Mouse (Mus musculus): Measurements from ENCODE around the gene Hcn4. TPM values are rescaled to one million over a fixed set of nuclear protein-coding genes. Genes with fewer than 3 reads are reported as not detected.
A peak's percentile ranks its signal among the peaks of the same experiment; 100 is the strongest.

Gene Hcn4
- total and polyA plus RNA-seq, 2 experiments from 2014 or later = 0.61 to 7.4 TPM

GRCm38 (mm10) chr9:58801441-58801840 lies 21.8 kb upstream of the Hcn4 start:
- WGBS = 76% methylated on average over 2 of the region's 2 CpGs
- ATAC-seq (ENCODE audit: insufficient read depth, low read depth) (no peak), DNase-seq (ENCODE audit: low spot score) (no peak)
- H3K4me2 ChIP-seq (ENCODE audit: low read depth, low read length) = no peak overlapping the region
- peaks cover 37% of the 10 kb centered on the region for H3K4me1 ChIP-seq (ENCODE audit: control insufficient read depth, insufficient read depth)
- no peak overlapping the region for H3K4me3 ChIP-seq (ENCODE audit: low read depth, low read length)
- no peak for TF ChIP-seq CTCF (IDR thresholded peaks at IDR 0.05; ENCODE audit: low read depth)
- no peak for TF ChIP-seq EP300 (IDR thresholded peaks at IDR 0.05; ENCODE audit: low read depth)
- H3K27ac ChIP-seq (ENCODE audit: low read depth) = no peak overlapping the region
- H3K36me3 ChIP-seq (replicated peaks; ENCODE audit: control insufficient read depth, insufficient read depth, low read length) = no peaks in the 10 kb centered on the region
- H3K9ac ChIP-seq (replicated peaks; ENCODE audit: low read depth, low read length) = no peak overlapping the region
- H3K9me3 ChIP-seq (replicated peaks; ENCODE audit: control insufficient read depth, low read length) = no peaks in the 10 kb centered on the region
- no peaks in the 10 kb centered on the region for H3K27me3 ChIP-seq (ENCODE audit: control insufficient read depth, insufficient read depth, low read length)

GRCm38 (mm10) chr9:58802294-58802693 lies 20.9 kb upstream of the Hcn4 start:
- no peaks in the 10 kb centered on the region for H3K36me3 ChIP-seq (replicated peaks; ENCODE audit: control insufficient read depth, insufficient read depth, low read length)
- no peak overlapping the region for H3K27ac ChIP-seq (ENCODE audit: low read depth)
- H3K4me3 ChIP-seq (ENCODE audit: low read depth, low read length) = no peak overlapping the region
- H3K9me3 ChIP-seq (replicated peaks; ENCODE audit: control insufficient read depth, low read length) = no peaks in the 10 kb centered on the region
- H3K9ac ChIP-seq (replicated peaks; ENCODE audit: low read depth, low read length) = no peak overlapping the region
- peaks cover 37% of the 10 kb centered on the region for H3K4me1 ChIP-seq (ENCODE audit: control insufficient read depth, insufficient read depth)
- H3K27me3 ChIP-seq (ENCODE audit: control insufficient read depth, insufficient read depth, low read length) = no peaks in the 10 kb centered on the region
- DNase-seq (ENCODE audit: low spot score) (no peak), ATAC-seq (ENCODE audit: insufficient read depth, low read depth) (0 out of 2 replicates have a peak, but pooled peaks have one; percentile 5)
- TF ChIP-seq CTCF (IDR thresholded peaks at IDR 0.05; ENCODE audit: low read depth) = no peak
- no peak for TF ChIP-seq EP300 (IDR thresholded peaks at IDR 0.05; ENCODE audit: low read depth)
- WGBS = 40% methylated on average over 4 of the region's 4 CpGs
- no peak overlapping the region for H3K4me2 ChIP-seq (ENCODE audit: low read depth, low read length)

- no peak for DNase-seq (ENCODE audit: low spot score)
- Histone ChIP-seq H3K4me3 (ENCODE audit: low read depth, low read length) (no peak overlapping the region), H3K4me2 (ENCODE audit: low read depth, low read length) (no peak overlapping the region), H3K36me3 (replicated peaks; ENCODE audit: control insufficient read depth, insufficient read depth, low read length) (no peaks in the 10 kb centered on the region), H3K9me3 (replicated peaks; ENCODE audit: control insufficient read depth, low read length) (no peaks in the 10 kb centered on the region), H3K9ac (replicated peaks; ENCODE audit: low read depth, low read length) (no peak overlapping the region), H3K27ac (ENCODE audit: low read depth) (no peak overlapping the region), H3K27me3 (ENCODE audit: control insufficient read depth, insufficient read depth, low read length) (no peaks in the 10 kb centered on the region), H3K4me1 (ENCODE audit: control insufficient read depth, insufficient read depth) (peaks cover 37% of the 10 kb centered on the region)
- WGBS = 16% methylated on average over 5 of the region's 5 CpGs
- TF ChIP-seq EP300 (IDR thresholded peaks at IDR 0.05; ENCODE audit: low read depth) (no peak), CTCF (IDR thresholded peaks at IDR 0.05; ENCODE audit: low read depth) (no peak)
- peak; percentile 15; the same call in 1 of the 2 replicates for ATAC-seq (ENCODE audit: insufficient read depth, low read depth)
Measured at GRCm38 (mm10) chr9:58802802-58803201, 20.4 kb upstream of the Hcn4 start.

- DNase-seq (ENCODE audit: low spot score) (peak; percentile 55), ATAC-seq (ENCODE audit: insufficient read depth, low read depth) (no peak)
- Histone ChIP-seq H3K4me2 (ENCODE audit: low read depth, low read length) (peak overlapping the region; percentile 36), H3K27me3 (ENCODE audit: control insufficient read depth, insufficient read depth, low read length) (no peaks in the 10 kb centered on the region), H3K4me3 (ENCODE audit: low read depth, low read length) (no peak overlapping the region), H3K4me1 (ENCODE audit: control insufficient read depth, insufficient read depth) (peaks cover 33% of the 10 kb centered on the region), H3K9me3 (replicated peaks; ENCODE audit: control insufficient read depth, low read length) (no peaks in the 10 kb centered on the region), H3K36me3 (replicated peaks; ENCODE audit: control insufficient read depth, insufficient read depth, low read length) (no peaks in the 10 kb centered on the region), H3K9ac (replicated peaks; ENCODE audit: low read depth, low read length) (no peak overlapping the region), H3K27ac (ENCODE audit: low read depth) (no peak overlapping the region)
- 13% methylated on average over 15 of the region's 15 CpGs for WGBS
- TF ChIP-seq EP300 (IDR thresholded peaks at IDR 0.05; ENCODE audit: low read depth) (no peak), CTCF (IDR thresholded peaks at IDR 0.05; ENCODE audit: low read depth) (no peak)
Measured at GRCm38 (mm10) chr9:58805601-58806318, 17.5 kb upstream of the Hcn4 start.

- Histone ChIP-seq H3K4me1 (ENCODE audit: control insufficient read depth, insufficient read depth) (peaks cover 5% of the 10 kb centered on the region; the same call in 1 of the 2 replicates), H3K9ac (replicated peaks; ENCODE audit: low read depth, low read length) (no peak overlapping the region)
Measured at GRCm38 (mm10) chr9:58811171-58811570, 12.0 kb upstream of the Hcn4 start.

More at GRCm38 (mm10) chr9:58811171-58811570, 12.0 kb upstream of the Hcn4 start:
- Histone ChIP-seq H3K9me3 (replicated peaks; ENCODE audit: control insufficient read depth, low read length) (no peaks in the 10 kb centered on the region), H3K4me3 (ENCODE audit: low read depth, low read length) (no peak overlapping the region), H3K27ac (ENCODE audit: low read depth) (no peak overlapping the region), H3K27me3 (ENCODE audit: control insufficient read depth, insufficient read depth, low read length) (no peaks in the 10 kb centered on the region), H3K4me2 (ENCODE audit: low read depth, low read length) (no peak overlapping the region), H3K36me3 (replicated peaks; ENCODE audit: control insufficient read depth, insufficient read depth, low read length) (no peaks in the 10 kb centered on the region)
- ATAC-seq (ENCODE audit: insufficient read depth, low read depth) (no peak), DNase-seq (ENCODE audit: low spot score) (no peak)
- WGBS = 44% methylated on average over 3 of the region's 3 CpGs
- TF ChIP-seq EP300 (IDR thresholded peaks at IDR 0.05; ENCODE audit: low read depth) = no peak
- TF ChIP-seq CTCF (IDR thresholded peaks at IDR 0.05; ENCODE audit: low read depth) = no peak
